ENCODE assay signal across 14 mouse cellular contexts in genomic region chr11:53792986-53793385, GRCm38 (mm10). TPM values are rescaled to one million over a fixed set of nuclear protein-coding genes. Genes with fewer than 3 reads are reported as not detected.
DNase-seq lines count a peak whose midpoint lies in the region; TF ChIP-seq lines count a peak whose summit lies in the region.
"Had no signal": no experiment of that assay in that cellular context is flagged by ENCODE, and none has a peak within 500 bp of the region (broad histone marks: within the 10 kb centered on the region; RNA-seq: fewer than 3 reads in every experiment).

No protein-coding gene starts in this region.

- H3K9ac ChIP-seq in CH12.LX (ENCODE audit: insufficient read depth, low read depth): no peak overlapping the region
- H3K9ac ChIP-seq: hindbrain, embryonic 14.5 days had no signal

- H3K79me2 ChIP-seq in CH12.LX (replicated peaks; ENCODE audit: control insufficient read depth, extremely low read depth, insufficient read depth, poor library complexity, severe bottlenecking): no peaks in the 10 kb centered on the region

- H3K27ac ChIP-seq in CH12.LX (ENCODE audit: insufficient read depth, low read depth): no peak overlapping the region
- H3K27ac ChIP-seq: hindbrain, embryonic 14.5 days had no signal

- no peaks in the 10 kb centered on the region for H3K36me3 ChIP-seq in CH12.LX (replicated peaks in 1 of 2; ENCODE audit: control insufficient read depth in 1 of 2, insufficient read depth in 1 of 2, low read length in 1 of 2)
- H3K36me3 ChIP-seq: G1E had no signal

- H3K4me3 ChIP-seq in CH12.LX (replicated peaks in 1 of 3; ENCODE audit: low read depth in 2 of 3, low read length in 2 of 3, poor library complexity in 1 of 3): no peak overlapping the region

- peak; percentile 54 for DNase-seq in layer of hippocampus, adult 11-12 months (ENCODE audit: low spot score)
- no peak for DNase-seq in layer of hippocampus, adult 9-10 months (ENCODE audit: low spot score)
- DNase-seq in CH12.LX (ENCODE audit: extremely low read depth): no peak
- DNase-seq in brain, embryonic 14.5 days (ENCODE audit: low read depth): peak; percentile 71
- peak; percentile 32 to 68 for DNase-seq in layer of hippocampus, postnatal 14 days (ENCODE audit: low spot score in 2 of 2)
- no peak for DNase-seq in thymus, postnatal 14 days
- no peak for DNase-seq in thymus, postnatal 36 days
- no peak for DNase-seq in kidney, adult 18-20 months
- DNase-seq: adrenal gland, adult 8-10 months; cerebellum, adult 9-10 months; thymus, postnatal 25 days had no signal

- H3K4me2 ChIP-seq in CH12.LX (ENCODE audit: insufficient read depth, low read depth, poor library complexity, severe bottlenecking): no peak overlapping the region
- H3K4me2 ChIP-seq: heart, embryonic 11.5 days; hindbrain, embryonic 14.5 days had no signal

- no peak for TF ChIP-seq CTCF in CH12.LX (conservative IDR thresholded peaks at IDR 0.05 in 1 of 2, IDR thresholded peaks at IDR 0.05 in 1 of 2; ENCODE audit: low read depth in 2 of 2, low read length in 2 of 2)
- TF ChIP-seq CTCF in brain, embryonic 14.5 days (IDR thresholded peaks at IDR 0.05; ENCODE audit: borderline replicate concordance, extremely low read depth, insufficient read depth, insufficient read length): no peak

- TF ChIP-seq EP300 in CH12.LX (IDR thresholded peaks at IDR 0.05; ENCODE audit: low read length): no peak

- H3K27me3 ChIP-seq in CH12.LX (replicated peaks): no peaks in the 10 kb centered on the region

- H3K4me1 ChIP-seq in CH12.LX (ENCODE audit: control insufficient read depth in 1 of 2, insufficient read depth in 2 of 2): peaks cover 26 to 48% of the 10 kb centered on the region in 2 experiments

- in situ Hi-C loops in CH12.LX (cut with MboI; ENCODE audit: low pct_ligation_motif_present, low pct_unique_long_range_greater_than_20kb, low sequenced_read_pairs): no loop called here

- H3K9me3 ChIP-seq in CH12.LX (replicated peaks; ENCODE audit: low read length): peaks cover 5% of the 10 kb centered on the region
- H3K9me3 ChIP-seq: G1E had no signal

- no peak for TF ChIP-seq RAD21 in CH12.LX (IDR thresholded peaks at IDR 0.05; ENCODE audit: low read depth, low read length)

- no peak for TF ChIP-seq POLR2A in CH12.LX (IDR thresholded peaks at IDR 0.05; ENCODE audit: low read depth, low read length)
- no peak for TF ChIP-seq POLR2A in brain, embryonic 14.5 days (IDR thresholded peaks at IDR 0.05; ENCODE audit: borderline replicate concordance, extremely low read depth, insufficient read depth, insufficient read length, poor library complexity, severe bottlenecking)

- dilution Hi-C loops in CH12.LX (cut with MboI; ENCODE audit: extremely low pct_ligation_motif_present, extremely low pct_unique_long_range_greater_than_20kb, low sequenced_read_pairs): no loop called here

TF ChIP-seq in CH12.LX, 34 proteins besides CTCF, POLR2A, EP300 and RAD21:
- TF ChIP-seq NELFE (IDR thresholded peaks at IDR 0.05; ENCODE audit: low read depth, low read length) (no peak), ZC3H11A (IDR thresholded peaks at IDR 0.05; ENCODE audit: low read depth, low read length) (no peak), RCOR1 (conservative IDR thresholded peaks at IDR 0.05; ENCODE audit: low read depth, low read length) (no peak), CHD2 (IDR thresholded peaks at IDR 0.05; ENCODE audit: low read length) (0 out of 2 replicates have a peak, but pooled peaks have one; percentile 11)

RNA-seq across cellular contexts. Expression of gene Gm17334, which starts 20.0 kb away (rescaled TPM):
- total RNA-seq in CH12.LX (2012; rRNA removed) (0.71 and 0.72 TPM in 2 replicates), CH12.LX (2014; rRNA removed) (not detected in 2 replicates)
- 0.47 and 0.57 TPM in 2 replicates for polyA plus RNA-seq in CH12.LX (2012; ENCODE audit: insufficient read length, low read depth)
- 0.13 TPM in 1 of 2 replicates, not detected in the other for polyA plus RNA-seq in brain, embryonic 14.5 days (2012; rRNA removed)
- total RNA-seq in layer of hippocampus, postnatal 14 days (2021): under 1 TPM in 1 of 2 experiments, not detected in 1; 0.62 TPM
- total RNA-seq: G1E had no signal
- polyA plus RNA-seq: G1E; hindbrain, embryonic 14.5 days had no signal

RNA-seq across cellular contexts. Expression of gene Irf1, which starts 23.2 kb away (rescaled TPM):
- total RNA-seq in CH12.LX (2012; rRNA removed) (46.4 and 64.9 TPM in 2 replicates), CH12.LX (2014; rRNA removed) (19.8 and 23.6 TPM in 2 replicates)
- 17.8 and 18.2 TPM in 2 replicates for polyA plus RNA-seq in CH12.LX (2012; ENCODE audit: insufficient read length, low read depth)
- polyA plus RNA-seq in brain, embryonic 14.5 days (2012; rRNA removed): 2.7 and 3.4 TPM in 2 replicates
- 1 to 10 TPM; 4.9 to 7.7 TPM for total RNA-seq in layer of hippocampus, postnatal 14 days (2021)

Comparison
In these comparisons a context has a peak if more than half of its experiments do, and no peak if none do; other contexts are left out.
1. DNase-seq: peak in layer of hippocampus, adult 11-12 months (single experiment), brain, embryonic 14.5 days (single experiment) and layer of hippocampus, postnatal 14 days (2 of 2); none in layer of hippocampus, adult 9-10 months (single experiment), CH12.LX (single experiment), thymus, postnatal 14 days (single experiment), thymus, postnatal 36 days (0 of 2) and kidney, adult 18-20 months (single experiment).